Mouse (Mus musculus): ENCODE data around the gene Dnaic1.

Gene Dnaic1

GRCm38 (mm10) chr4:41573492-41573891 is 3.9 kb downstream of the Dnaic1 start:
- no peak for DNase-seq

DNA sequence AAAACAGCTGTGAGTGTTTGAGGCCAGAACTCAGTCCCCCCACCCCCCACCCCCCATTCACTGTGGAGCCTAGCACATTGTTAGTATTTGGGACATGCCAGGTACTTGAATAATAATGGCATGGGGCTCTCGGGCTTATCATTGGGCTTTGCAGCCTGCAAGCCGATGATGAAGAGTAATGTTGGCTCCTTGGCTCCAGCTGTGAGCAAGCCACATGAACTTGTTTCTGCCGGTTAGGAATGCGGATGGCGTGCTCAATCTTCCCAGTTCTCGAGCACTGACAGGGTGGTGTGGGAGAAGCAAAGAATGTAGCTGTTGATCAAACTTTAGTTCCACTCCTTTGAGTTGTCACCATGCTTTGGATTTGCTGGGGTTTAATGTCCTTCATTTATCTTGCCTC is 6.3 kb downstream of the Dnaic1 start:
- DNase-seq: no peak

- no peak for DNase-seq
Observed at GRCm38 (mm10) chr4:41583353-41583752, 13.8 kb downstream of the Dnaic1 start.

DNA sequence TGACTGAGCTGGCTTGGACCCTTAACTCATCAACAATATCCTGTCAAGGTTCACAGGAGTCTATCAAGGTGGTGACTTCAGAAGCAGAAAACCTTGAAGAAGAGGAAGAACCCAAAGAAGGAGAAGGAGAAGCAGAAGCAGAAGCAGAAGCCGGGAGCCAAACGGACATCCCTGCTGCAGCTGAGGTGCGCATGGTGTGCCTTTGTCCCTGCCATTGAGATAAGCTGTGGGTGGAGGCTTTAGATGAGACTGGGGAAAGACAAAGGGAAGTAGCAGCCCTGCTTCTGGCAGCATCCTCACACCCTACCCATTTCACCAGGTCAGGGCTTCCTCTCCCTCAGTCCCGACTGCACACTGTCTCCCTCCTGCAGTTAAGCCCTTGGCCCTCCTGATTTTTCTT is 33.2 kb downstream of the Dnaic1 start:
- DNase-seq: no peak

DNA sequence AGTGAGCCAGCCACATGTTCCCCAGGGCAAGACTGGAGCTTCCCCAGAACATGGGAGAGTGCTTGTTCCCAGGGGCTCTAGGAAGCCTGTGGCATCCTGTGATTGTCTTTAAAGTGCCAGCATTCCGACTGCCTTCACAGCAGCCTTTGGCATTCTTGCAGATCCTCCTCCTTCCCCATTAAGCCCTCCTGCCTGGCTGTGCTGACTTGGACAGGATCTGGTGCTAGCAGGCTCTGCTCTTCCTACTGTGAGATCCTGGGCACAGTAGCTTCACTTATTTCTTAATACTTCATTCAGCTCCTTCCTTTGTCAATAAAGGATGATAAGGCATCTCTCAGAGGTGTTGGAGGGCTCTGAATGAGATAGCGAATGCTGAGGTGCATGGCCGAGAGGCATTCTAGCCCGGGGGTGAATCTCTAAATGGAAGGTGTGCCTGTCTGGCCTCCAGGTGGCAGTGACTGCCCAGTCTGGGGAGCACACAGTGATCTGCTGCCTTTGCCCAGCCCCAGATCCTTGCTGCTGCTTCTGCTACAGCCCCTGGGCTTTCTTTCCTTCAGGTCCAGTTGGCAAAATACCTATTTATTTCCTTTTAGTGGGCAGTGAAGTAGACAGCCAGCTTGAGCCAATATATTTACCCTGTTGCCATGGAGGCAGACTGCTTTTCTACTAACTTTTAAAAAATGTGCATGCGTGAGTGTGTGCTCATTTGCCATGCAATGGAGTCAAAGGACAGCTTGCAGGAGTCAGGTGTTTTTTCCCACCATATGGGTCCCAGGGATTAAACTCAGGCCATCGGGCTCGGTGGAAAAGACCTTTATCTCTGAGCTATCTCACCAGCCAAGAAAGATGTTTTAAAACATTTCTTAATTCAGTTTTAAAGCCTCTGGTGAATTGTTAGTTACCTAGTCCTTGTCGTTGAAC is 35.2 kb downstream of the Dnaic1 start:
- DNase-seq: peak; percentile 62

DNA sequence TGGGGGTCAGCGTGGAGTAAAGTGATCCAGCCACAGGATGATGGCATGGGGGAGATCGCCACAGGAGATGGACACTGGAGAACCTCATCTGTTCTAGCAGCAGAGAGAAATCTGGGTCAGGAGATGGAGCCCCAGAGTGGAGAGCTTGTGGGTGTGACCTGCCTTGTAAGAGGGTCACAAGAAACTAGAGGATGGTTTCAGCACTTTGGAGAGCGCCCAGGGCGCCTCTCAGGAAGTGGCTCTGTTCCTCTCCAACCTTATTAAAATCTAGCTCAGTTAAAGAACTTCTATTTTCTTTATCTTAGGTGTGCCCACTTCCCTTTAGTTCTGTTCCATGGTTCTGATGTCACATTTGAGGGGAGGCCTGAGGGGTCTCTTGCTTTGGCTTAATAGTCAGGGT is 37.2 kb downstream of the Dnaic1 start:
- peak; percentile 74 for DNase-seq

- no peak for DNase-seq
Observed at GRCm38 (mm10) chr4:41609681-41610593, 40.4 kb downstream of the Dnaic1 start.

DNA sequence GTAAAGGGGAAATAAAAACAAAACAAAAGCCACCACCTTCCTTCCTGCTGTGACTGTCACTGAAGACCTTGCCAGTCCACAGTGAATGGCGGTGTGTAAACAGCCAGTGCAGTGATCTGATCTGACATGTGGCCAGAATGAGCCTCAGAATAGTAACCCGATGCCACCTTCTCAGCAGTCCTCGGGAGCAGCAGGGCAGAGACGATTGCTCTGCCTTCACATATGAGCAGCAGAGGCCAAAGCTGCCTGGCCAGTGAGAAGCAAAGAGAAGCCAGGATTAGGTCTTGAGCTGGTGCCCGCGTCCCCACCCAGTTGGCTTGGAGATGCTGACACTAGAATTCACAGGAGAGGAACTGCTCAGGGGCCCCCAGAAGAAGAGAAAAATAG is 41.0 kb downstream of the Dnaic1 start:
- no peak for DNase-seq

DNA sequence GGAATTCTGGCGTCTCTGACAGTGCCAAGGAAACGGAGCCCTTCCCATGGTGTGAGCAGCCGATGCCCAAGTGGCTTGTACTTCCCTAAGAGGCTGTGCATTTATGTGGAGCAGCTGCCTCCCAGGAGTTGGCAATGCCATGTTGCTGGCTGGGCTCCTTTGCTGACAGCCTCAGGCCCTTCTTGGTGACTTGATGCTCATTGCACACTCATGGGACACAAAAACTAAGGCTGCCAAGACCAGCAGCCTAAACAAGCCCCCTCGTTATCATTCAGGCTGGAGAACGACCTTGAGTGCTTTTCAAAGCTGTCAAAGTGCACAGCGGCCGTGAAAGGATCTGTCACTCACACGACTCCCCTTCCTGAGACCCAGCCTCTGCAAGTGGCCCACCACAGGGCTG is 42.6 kb downstream of the Dnaic1 start:
- DNase-seq: no peak

DNA sequence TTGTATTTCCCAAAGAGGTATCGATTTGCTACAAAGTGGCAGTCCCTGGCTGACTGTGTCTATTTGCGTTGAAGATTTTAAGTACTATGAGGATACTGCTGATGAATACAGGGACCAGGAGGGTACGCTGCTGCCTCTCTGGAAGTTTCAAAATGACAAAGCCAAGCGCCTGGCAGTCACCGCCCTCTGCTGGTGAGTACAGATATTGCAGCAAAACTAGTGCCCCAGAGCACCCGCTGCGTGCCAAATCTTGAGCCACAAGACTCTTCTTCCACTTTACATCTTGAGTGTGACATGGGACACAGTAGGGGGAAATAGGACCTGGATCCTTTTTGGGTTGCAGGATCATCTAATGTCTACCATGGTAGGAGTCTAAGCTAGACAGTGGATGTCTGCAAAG is 44.6 kb downstream of the Dnaic1 start:
- DNase-seq: peak; percentile 84

DNA sequence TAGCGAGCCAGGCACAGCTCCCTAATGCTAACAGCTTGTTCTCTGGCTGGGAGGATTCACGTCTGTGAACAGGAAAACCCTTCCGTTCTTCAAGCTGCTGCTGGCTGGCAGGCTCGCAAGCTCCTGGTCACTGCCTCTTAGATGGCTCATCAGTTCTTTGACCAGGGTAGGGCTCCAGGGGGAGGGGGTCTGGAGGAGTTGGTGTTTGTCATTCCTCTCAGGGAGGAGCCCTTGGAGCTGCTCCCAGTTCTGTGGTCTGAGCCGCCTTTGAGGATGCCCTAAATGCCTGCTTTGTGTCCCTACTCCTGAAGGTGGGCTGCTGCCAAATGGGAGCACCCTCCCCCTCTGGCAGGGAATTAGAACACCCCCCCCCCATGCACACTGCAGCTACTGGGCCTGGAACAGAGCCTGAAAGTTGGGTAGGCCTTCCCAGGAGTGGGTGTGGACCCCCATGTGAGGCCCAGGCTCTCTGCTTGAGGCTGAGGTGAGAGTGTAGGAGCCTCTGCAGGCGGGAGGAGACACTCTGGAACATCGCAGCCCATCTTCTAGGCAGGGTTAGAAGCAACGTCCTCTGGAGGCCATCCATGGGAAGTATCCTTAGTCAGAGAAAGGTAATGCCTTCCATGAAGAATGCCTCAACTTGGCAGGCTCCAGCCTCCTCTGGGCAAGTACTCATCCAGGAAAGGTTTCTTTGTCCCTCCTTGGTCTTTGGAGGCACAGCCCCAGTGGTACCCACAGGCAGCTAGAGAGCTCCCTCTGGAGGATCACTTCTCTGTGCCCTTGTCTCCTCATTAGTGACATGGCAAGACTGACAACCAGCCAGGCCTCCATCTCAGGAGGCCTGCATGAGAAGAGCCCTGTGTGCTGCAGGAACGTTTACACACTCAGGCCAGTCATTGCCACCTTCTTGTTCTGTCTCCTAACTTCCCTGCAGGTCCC is 46.4 kb downstream of the Dnaic1 start:
- DNase-seq: no peak

GRCm38 (mm10) chr4:41618916-41619746 is 49.6 kb downstream of the Dnaic1 start:
- peak; percentile 88 for DNase-seq

- no peak for DNase-seq
Observed at GRCm38 (mm10) chr4:41622071-41622470, 52.5 kb downstream of the Dnaic1 start.

DNA sequence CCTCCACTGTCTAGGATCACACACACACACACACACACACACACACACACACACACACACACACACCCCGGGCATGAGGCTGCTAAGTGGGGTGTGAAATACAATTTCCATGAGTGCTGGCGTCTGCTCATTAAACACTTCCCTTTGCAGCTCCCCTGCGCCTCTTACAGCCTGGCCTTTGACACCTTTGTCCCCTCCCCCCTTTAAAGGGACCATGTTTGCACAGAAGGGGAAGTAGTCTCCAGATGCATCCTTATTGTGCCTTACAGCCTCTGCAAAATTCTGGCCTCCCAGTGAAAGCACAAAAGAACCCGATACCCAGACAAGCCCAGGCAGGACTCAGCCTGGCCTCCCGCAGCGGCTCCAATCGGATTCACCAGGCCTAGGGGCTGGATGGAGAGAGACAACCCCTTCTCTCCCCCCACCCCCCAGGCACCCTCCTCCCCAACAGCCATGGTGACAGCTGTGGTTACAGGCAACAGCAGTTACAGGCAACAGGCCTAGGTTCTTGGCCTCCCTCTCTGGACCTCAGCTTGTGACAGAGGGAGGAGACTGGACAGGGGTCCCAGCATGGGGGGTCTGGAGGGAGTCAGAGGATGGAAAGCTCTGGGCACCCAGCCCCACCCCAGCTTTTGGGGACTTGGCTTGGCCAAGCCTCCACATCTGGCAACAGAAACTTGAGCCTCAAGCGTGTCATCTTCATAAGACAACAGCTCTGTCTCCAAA is 58.8 kb downstream of the Dnaic1 start:
- DNase-seq: peak; percentile 84

DNA sequence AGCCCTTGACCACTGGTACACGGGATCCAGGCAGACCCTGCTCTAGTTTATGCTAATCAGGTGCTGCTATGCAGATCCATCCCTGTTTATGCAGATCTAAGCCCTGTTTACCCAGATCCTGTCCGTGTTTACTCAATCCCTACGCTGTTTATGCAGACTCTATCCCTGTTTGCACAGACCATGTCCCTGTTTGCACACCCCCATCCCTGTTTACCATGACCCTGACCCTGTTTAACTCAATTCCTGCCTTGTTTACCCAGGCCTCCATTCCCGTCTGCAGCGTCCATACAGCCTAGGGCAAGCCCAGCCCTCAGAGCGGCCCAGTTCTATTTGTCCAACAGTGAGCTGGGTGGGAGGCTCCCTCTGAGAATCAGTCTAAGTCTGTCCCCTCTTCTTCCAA is 60.6 kb downstream of the Dnaic1 start:
- DNase-seq: no peak

- peak; percentile 46 for DNase-seq
Observed at GRCm38 (mm10) chr4:41631390-41631789, 61.8 kb downstream of the Dnaic1 start.

DNA sequence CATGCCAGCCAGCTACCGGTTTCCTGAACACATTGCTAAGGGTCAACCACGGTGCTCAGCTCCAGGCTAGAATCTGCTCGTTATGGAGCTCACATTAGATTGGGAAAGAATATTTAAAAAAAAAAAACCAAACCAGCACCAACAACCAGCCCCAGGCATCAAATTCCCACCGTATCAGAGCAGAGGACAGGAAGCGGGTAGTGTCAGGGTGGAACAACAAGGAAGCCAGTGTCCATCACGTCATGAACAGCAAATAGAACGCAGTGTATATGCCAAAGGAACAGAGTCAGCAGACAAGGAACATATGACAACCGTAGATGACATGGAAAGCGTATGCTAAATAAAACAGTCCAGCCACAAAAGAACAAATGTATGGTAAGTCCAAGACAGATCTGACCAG is 63.4 kb downstream of the Dnaic1 start:
- no peak for DNase-seq

DNA sequence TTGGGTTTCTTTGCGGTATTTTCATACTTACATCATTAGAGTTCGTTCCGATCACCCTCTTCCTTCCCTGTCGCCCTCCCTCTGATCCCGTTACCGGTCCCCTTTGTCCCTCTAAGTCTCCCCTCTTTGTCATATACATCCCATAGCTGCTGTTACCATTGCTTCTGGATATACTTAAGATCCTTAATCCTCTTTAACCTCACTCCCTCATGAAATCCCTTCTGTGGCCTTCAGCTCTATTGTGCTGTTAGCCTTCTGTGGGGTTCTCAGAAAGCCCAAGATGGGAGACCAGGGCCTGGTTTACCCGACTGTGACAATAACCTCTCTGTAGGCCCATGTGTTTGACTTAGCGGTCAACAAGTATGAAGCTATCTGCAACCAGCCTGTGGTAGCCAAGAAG is 65.1 kb downstream of the Dnaic1 start:
- peak; percentile 65 for DNase-seq

- no peak for DNase-seq
Observed at GRCm38 (mm10) chr4:41635224-41635623, 65.6 kb downstream of the Dnaic1 start.

DNA sequence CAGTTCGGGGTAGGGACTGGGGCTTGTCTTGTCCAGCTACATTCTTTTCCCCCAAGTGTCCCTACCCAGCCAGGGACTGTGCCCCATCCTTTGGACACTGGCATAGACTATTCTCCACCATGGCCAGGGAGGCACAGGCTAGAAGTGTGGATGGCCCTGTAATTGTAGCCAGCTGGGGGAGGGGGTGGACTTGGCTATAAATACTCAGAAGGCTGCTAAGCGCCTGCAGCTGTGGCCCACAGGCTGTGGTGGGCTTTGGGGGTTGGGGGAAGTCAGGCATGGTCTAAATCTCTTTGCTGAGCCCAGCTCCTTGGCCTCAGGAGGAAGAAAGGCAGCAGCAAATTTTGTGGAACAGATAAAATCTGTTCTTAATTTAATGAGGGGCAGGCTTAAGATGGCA is 66.3 kb downstream of the Dnaic1 start:
- DNase-seq: peak; percentile 67

DNA sequence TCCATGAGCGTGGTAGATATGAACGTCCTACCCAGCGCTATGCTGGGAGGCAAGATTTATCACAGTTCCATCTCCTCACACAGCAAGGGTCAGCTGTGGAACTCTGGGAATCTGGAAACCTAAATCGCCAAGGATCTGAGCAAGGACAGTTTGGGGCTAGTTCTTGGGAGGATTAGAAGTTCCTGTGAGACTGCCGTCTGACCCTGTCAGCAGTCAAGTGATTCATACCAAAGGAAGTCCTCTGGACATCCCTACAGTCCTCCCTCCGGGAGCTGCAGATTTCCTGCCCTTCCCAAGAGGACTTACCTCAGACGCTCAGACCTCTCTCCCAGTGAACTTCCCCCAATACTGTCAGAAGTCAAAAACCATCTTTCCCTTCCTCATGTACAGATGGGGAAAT is 66.8 kb downstream of the Dnaic1 start:
- DNase-seq: no peak
